Comparison of ENCODE assay signal across 14 mouse cellular contexts in genomic region chr2:84870623-84871160, GRCm38 (mm10). TPM values are rescaled to one million over a fixed set of nuclear protein-coding genes. Genes with fewer than 3 reads are reported as not detected.
A peak's percentile ranks its signal among the peaks of the same experiment; 100 is the strongest.
DNase-seq lines count a peak whose midpoint lies in the region; ATAC-seq and TF ChIP-seq lines count a peak whose summit lies in the region.
"Had no signal": no experiment of that assay in that cellular context is flagged by ENCODE, and none has a peak within 500 bp of the region (broad histone marks: within the 10 kb centered on the region; RNA-seq: fewer than 3 reads in every experiment).

No protein-coding gene starts in this region.

- H3K27me3 ChIP-seq in ES-Bruce4 (ENCODE audit: control insufficient read depth, insufficient read depth, low read length, poor library complexity, severe bottlenecking) = peaks cover 18% of the 10 kb centered on the region
- H3K27me3 ChIP-seq in liver, embryonic 13.5 days = peaks cover 100% of the 10 kb centered on the region

- peak; percentile 55 for DNase-seq in CD4-positive, CD25-positive, alpha-beta regulatory T cell, adult 2 months (ENCODE audit: low read depth, low spot score)
- DNase-seq in layer of hippocampus, adult 2 months (ENCODE audit: low spot score in 2 of 2) = no peak
- DNase-seq in layer of hippocampus, postnatal 25 days (ENCODE audit: extremely low spot score in 1 of 2, low spot score in 1 of 2) = no peak
- DNase-seq in liver, embryonic 13.5 days = peak; percentile 39
- no peak for DNase-seq in Muller cell, postnatal 12 days (ENCODE audit: inconsistent ontology term)
- DNase-seq in left cerebral cortex, adult 11 months (ENCODE audit: low spot score) = no peak
- DNase-seq: adrenal gland, postnatal 36 days; gastrocnemius, postnatal 14 days; right cerebral cortex, postnatal 25 days had no signal

- no peak overlapping the region for H3K9ac ChIP-seq in ES-Bruce4 (ENCODE audit: low read depth, poor library complexity, severe bottlenecking)
- no peak overlapping the region for H3K9ac ChIP-seq in liver, embryonic 13.5 days
- H3K9ac ChIP-seq: embryonic facial prominence, embryonic 12.5 days; hindbrain, embryonic 12.5 days; limb, embryonic 12.5 days had no signal

- ATAC-seq in CD4-positive, CD25-positive, alpha-beta regulatory T cell, adult 4 months = no peak
- no peak for ATAC-seq in liver, embryonic 13.5 days (ENCODE audit: low read depth)

- no peak for TF ChIP-seq POLR2A in ES-Bruce4 (IDR thresholded peaks at IDR 0.05; ENCODE audit: insufficient read depth, low read length)

- no peaks in the 10 kb centered on the region for H3K36me3 ChIP-seq in ES-Bruce4 (ENCODE audit: control insufficient read depth, insufficient read depth, low read length, poor library complexity, severe bottlenecking)
- no peaks in the 10 kb centered on the region for H3K36me3 ChIP-seq in liver, embryonic 13.5 days
- H3K36me3 ChIP-seq: embryonic facial prominence, embryonic 12.5 days; hindbrain, embryonic 12.5 days; limb, embryonic 12.5 days had no signal

- TF ChIP-seq EP300 in ES-Bruce4 (IDR thresholded peaks at IDR 0.05; ENCODE audit: insufficient read depth, low read depth, low read length) = no peak

- H3K4me1 ChIP-seq in ES-Bruce4 (ENCODE audit: control insufficient read depth, insufficient read depth, low read length) = no peaks in the 10 kb centered on the region
- peaks cover 45% of the 10 kb centered on the region for H3K4me1 ChIP-seq in liver, embryonic 13.5 days (replicated peaks)

- WGBS in liver, embryonic 13.5 days (ENCODE audit: insufficient replicate concordance) = 22% methylated on average over 4 of the region's 4 CpGs

- no peak overlapping the region for H3K4me2 ChIP-seq in liver, embryonic 13.5 days
- H3K4me2 ChIP-seq: embryonic facial prominence, embryonic 12.5 days had no signal

- H3K27ac ChIP-seq in layer of hippocampus, adult 2 months = peak overlapping the region; percentile 78
- H3K27ac ChIP-seq in ES-Bruce4 (ENCODE audit: insufficient read depth, low read length) = no peak overlapping the region
- H3K27ac ChIP-seq in liver, embryonic 13.5 days = no peak overlapping the region
- H3K27ac ChIP-seq: embryonic facial prominence, embryonic 12.5 days; hindbrain, embryonic 12.5 days; limb, embryonic 12.5 days had no signal

- peak; percentile 58 for TF ChIP-seq CTCF in layer of hippocampus, adult 2 months (conservative IDR thresholded peaks at IDR 0.05)
- TF ChIP-seq CTCF in ES-Bruce4 (IDR thresholded peaks at IDR 0.05; ENCODE audit: low read depth, low read length) = peak; percentile 48

- no peak overlapping the region for H3K4me3 ChIP-seq in layer of hippocampus, adult 2 months
- H3K4me3 ChIP-seq in ES-Bruce4 (ENCODE audit: low read depth, low read length) = no peak overlapping the region
- no peak overlapping the region for H3K4me3 ChIP-seq in liver, embryonic 13.5 days (replicated peaks)
- H3K4me3 ChIP-seq: hindbrain, embryonic 12.5 days had no signal

- no peaks in the 10 kb centered on the region for H3K9me3 ChIP-seq in ES-Bruce4 (replicated peaks; ENCODE audit: control insufficient read depth, insufficient read depth, low read length, poor library complexity, severe bottlenecking)
- H3K9me3 ChIP-seq in liver, embryonic 13.5 days (replicated peaks) = no peaks in the 10 kb centered on the region
- H3K9me3 ChIP-seq: embryonic facial prominence, embryonic 12.5 days; hindbrain, embryonic 12.5 days had no signal

RNA-seq across cellular contexts. Expression of gene Rtn4rl2, which starts 15.8 kb away (rescaled TPM):
- polyA plus RNA-seq in CD4-positive, CD25-positive, alpha-beta regulatory T cell, adult 4 months (2017; shearing (Covaris generic)) = not detected
- total RNA-seq in layer of hippocampus, adult 2 months (2021) = 10 to 100 TPM; 85.9 to 88.8 TPM
- total RNA-seq in layer of hippocampus, postnatal 25 days (2021) = 10 to 100 TPM; 92.3 to 94.5 TPM
- not detected in 2 replicates for polyA plus RNA-seq in ES-Bruce4 (2011; ENCODE audit: insufficient read depth, insufficient read length, low read depth, missing spikeins)
- polyA plus RNA-seq in liver, embryonic 13.5 days (2015; fragmentation: Nextera tagmentation; extraction: Ambion mirVana) = not detected in 2 replicates

RNA-seq across cellular contexts. Expression of gene Slc43a1, which starts 32.0 kb away (rescaled TPM):
- polyA plus RNA-seq in CD4-positive, CD25-positive, alpha-beta regulatory T cell, adult 4 months (2017; shearing (Covaris generic)) = 1 to 10 TPM; 3.8 to 4.7 TPM
- total RNA-seq in layer of hippocampus, adult 2 months (2021) = under 1 TPM; 0.27 to 0.79 TPM
- total RNA-seq in layer of hippocampus, postnatal 25 days (2021) = under 1 TPM; 0.30 to 0.35 TPM
- polyA plus RNA-seq in ES-Bruce4 (2011; ENCODE audit: insufficient read depth, insufficient read length, low read depth, missing spikeins) = 11.5 and 12.3 TPM in 2 replicates
- polyA plus RNA-seq in liver, embryonic 13.5 days (2015; fragmentation: Nextera tagmentation; extraction: Ambion mirVana) = 138 and 178 TPM in 2 replicates

RNA-seq across cellular contexts. Expression of gene Timm10, which starts 43.9 kb away (rescaled TPM):
- 10 to 100 TPM; 34.7 to 40.8 TPM for polyA plus RNA-seq in CD4-positive, CD25-positive, alpha-beta regulatory T cell, adult 4 months (2017; shearing (Covaris generic))
- 10 to 100 TPM; 48.7 to 57.5 TPM for total RNA-seq in layer of hippocampus, adult 2 months (2021)
- 10 to 100 TPM; 58.0 to 60.3 TPM for total RNA-seq in layer of hippocampus, postnatal 25 days (2021)
- polyA plus RNA-seq in ES-Bruce4 (2011; ENCODE audit: insufficient read depth, insufficient read length, low read depth, missing spikeins) = 40.8 and 47.3 TPM in 2 replicates
- polyA plus RNA-seq in liver, embryonic 13.5 days (2015; fragmentation: Nextera tagmentation; extraction: Ambion mirVana) = 46.8 and 51.5 TPM in 2 replicates

RNA-seq across cellular contexts. Expression of gene Smtnl1, which starts 48.2 kb away (rescaled TPM):
- not detected for polyA plus RNA-seq in CD4-positive, CD25-positive, alpha-beta regulatory T cell, adult 4 months (2017; shearing (Covaris generic))
- total RNA-seq in layer of hippocampus, adult 2 months (2021) = not detected
- total RNA-seq in layer of hippocampus, postnatal 25 days (2021) = not detected
- 2.6 and 2.8 TPM in 2 replicates for polyA plus RNA-seq in ES-Bruce4 (2011; ENCODE audit: insufficient read depth, insufficient read length, low read depth, missing spikeins)
- 0.23 and 0.24 TPM in 2 replicates for polyA plus RNA-seq in liver, embryonic 13.5 days (2015; fragmentation: Nextera tagmentation; extraction: Ambion mirVana)
- total RNA-seq: adrenal gland, postnatal 36 days had no signal
- polyA plus RNA-seq: hindbrain, embryonic 12.5 days had no signal

Comparison
In these comparisons a context has a peak if more than half of its experiments do, and no peak if none do; other contexts are left out.
1. DNase-seq: peak in CD4-positive, CD25-positive, alpha-beta regulatory T cell, adult 2 months (single experiment) and liver, embryonic 13.5 days (single experiment); none in layer of hippocampus, adult 2 months (0 of 2), layer of hippocampus, postnatal 25 days (0 of 2), Muller cell, postnatal 12 days (single experiment) and left cerebral cortex, adult 11 months (single experiment).
2. RNA of gene Slc43a1, which starts 32.0 kb away (polyA plus RNA-seq): 138 to 178 TPM in liver, embryonic 13.5 days; 11.5 to 12.3 TPM in ES-Bruce4 and 3.8 to 4.7 TPM in CD4-positive, CD25-positive, alpha-beta regulatory T cell, adult 4 months; every median in the first group is over 10 times any median in the second.